Mouse (Mus musculus): ENCODE results near the gene Corin. TPM values are rescaled to one million over a fixed set of nuclear protein-coding genes. Genes with fewer than 3 reads are reported as not detected.

Gene Corin
- total RNA-seq, 1 experiment, result 0.49 TPM

DNA sequence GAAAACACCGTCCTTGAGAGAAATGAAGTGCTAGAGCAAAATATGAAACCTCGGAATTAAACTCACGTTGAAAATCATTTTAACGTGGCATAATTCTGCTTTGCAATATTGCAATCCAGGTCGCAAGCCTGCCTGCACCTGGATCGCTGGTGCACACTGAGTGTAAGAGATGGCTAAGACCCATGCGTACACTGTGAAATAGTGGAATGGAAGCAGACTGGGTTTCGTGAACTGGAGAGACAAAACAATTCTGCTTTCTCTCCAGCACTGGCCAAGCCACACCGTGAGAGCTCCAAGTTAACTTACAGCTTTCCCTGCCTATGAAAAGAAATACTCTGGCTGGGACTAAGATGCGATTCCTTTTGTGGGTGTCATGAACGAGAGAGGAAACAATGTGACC lies 51.1 kb downstream of the Corin start:
- Histone ChIP-seq H3K9me3 (ENCODE audit: control insufficient read depth, insufficient read depth, low read depth, low read length) (no peaks in the 10 kb centered on the region), H3K27ac (ENCODE audit: insufficient read depth, low read depth, low read length, poor library complexity, severe bottlenecking) (no peak overlapping the region), H3K36me3 (ENCODE audit: control insufficient read depth, insufficient read depth, low read length, poor library complexity, severe bottlenecking) (no peaks in the 10 kb centered on the region), H3K4me3 (ENCODE audit: insufficient read depth in 1 of 2, low read depth in 1 of 2, low read length in 2 of 2, poor library complexity in 1 of 2, severe bottlenecking in 1 of 2) (no peak overlapping the region), H3K9ac (ENCODE audit: insufficient read depth, low read depth, low read length, poor library complexity, severe bottlenecking) (no peak overlapping the region), H3K4me1 (ENCODE audit: control insufficient read depth in 2 of 2, insufficient read depth in 2 of 2, low read length in 2 of 2, poor library complexity in 1 of 2) (no peaks in the 10 kb centered on the region)
- in situ Hi-C loops (cut with MboI; ENCODE audit: low sequenced_read_pairs in 2 of 2, unreplicated experiment in 2 of 2), result no loop called here
- TF ChIP-seq CHD2 (IDR thresholded peaks at IDR 0.05; ENCODE audit: low read depth, low read length) (no peak), MAFK (IDR thresholded peaks at IDR 0.05; ENCODE audit: insufficient read depth, low read depth, low read length) (no peak), ZNF384 (IDR thresholded peaks at IDR 0.05; ENCODE audit: low read depth, low read length) (no peak), ZC3H11A (IDR thresholded peaks at IDR 0.05; ENCODE audit: borderline replicate concordance, low read depth, low read length) (no peak), HCFC1 (IDR thresholded peaks at IDR 0.05; ENCODE audit: borderline replicate concordance, insufficient read depth, low read length) (no peak)
- DNase-seq (ENCODE audit: low read depth, low spot score), result no peak

DNA sequence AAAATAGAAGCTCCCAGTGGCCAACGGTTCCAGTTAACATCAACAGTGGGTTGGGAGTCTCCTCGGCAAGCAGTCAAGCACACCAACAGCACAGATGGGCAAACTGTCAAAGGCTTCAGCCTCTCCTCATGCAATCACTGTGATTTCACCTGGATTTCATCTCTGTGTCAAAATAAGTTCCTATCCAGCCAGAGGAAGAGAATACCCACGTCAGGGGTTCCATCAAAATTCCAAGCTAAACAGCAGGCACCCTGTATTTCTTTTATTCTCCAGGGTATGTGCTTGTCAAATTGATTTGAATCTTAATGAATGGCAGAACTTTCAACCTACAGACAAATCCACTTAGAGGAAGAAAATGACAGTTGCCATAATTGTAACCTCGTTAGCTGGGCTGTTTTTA lies 51.5 kb downstream of the Corin start:
- in situ Hi-C loops (cut with MboI; ENCODE audit: low sequenced_read_pairs in 2 of 2, unreplicated experiment in 2 of 2), result no loop called here
- H3K27ac ChIP-seq (ENCODE audit: insufficient read depth, low read depth, low read length, poor library complexity, severe bottlenecking), result no peak overlapping the region
- H3K9me3 ChIP-seq (ENCODE audit: control insufficient read depth, insufficient read depth, low read depth, low read length), result no peaks in the 10 kb centered on the region
- H3K4me1 ChIP-seq (ENCODE audit: control insufficient read depth in 2 of 2, insufficient read depth in 2 of 2, low read length in 2 of 2, poor library complexity in 1 of 2), result no peaks in the 10 kb centered on the region
- no peak overlapping the region for H3K4me3 ChIP-seq (ENCODE audit: insufficient read depth in 1 of 2, low read depth in 1 of 2, low read length in 2 of 2, poor library complexity in 1 of 2, severe bottlenecking in 1 of 2)
- no peaks in the 10 kb centered on the region for H3K36me3 ChIP-seq (ENCODE audit: control insufficient read depth, insufficient read depth, low read length, poor library complexity, severe bottlenecking)
- TF ChIP-seq ZC3H11A (IDR thresholded peaks at IDR 0.05; ENCODE audit: borderline replicate concordance, low read depth, low read length) (no peak), MAFK (IDR thresholded peaks at IDR 0.05; ENCODE audit: insufficient read depth, low read depth, low read length) (no peak), HCFC1 (IDR thresholded peaks at IDR 0.05; ENCODE audit: borderline replicate concordance, insufficient read depth, low read length) (no peak), ZNF384 (IDR thresholded peaks at IDR 0.05; ENCODE audit: low read depth, low read length) (no peak), CHD2 (IDR thresholded peaks at IDR 0.05; ENCODE audit: low read depth, low read length) (no peak)
- DNase-seq (ENCODE audit: low read depth, low spot score), result no peak
- H3K9ac ChIP-seq (ENCODE audit: insufficient read depth, low read depth, low read length, poor library complexity, severe bottlenecking), result no peak overlapping the region

DNA sequence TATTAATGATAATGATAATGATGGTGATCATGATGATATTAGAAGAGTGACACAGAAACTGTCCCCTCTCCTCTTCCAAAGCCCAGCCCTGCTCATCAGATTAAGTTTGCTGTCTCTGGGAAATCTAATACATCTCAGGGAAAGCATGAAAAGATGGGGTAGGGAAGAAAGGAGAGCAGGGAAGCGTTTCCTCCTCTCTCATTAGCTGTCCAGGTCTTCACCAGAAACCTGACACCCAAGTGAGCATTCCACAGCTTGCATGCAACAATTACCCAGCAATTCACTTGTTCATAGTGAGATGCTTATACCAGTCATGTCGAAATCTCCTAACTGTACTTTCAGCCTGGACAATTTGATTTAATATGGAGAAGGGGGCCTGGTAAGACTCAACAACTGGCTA lies 55.4 kb downstream of the Corin start:
- H3K36me3 ChIP-seq (ENCODE audit: control insufficient read depth, insufficient read depth, low read length, poor library complexity, severe bottlenecking), result no peaks in the 10 kb centered on the region
- H3K9me3 ChIP-seq (ENCODE audit: control insufficient read depth, insufficient read depth, low read depth, low read length), result no peaks in the 10 kb centered on the region
- H3K9ac ChIP-seq (ENCODE audit: insufficient read depth, low read depth, low read length, poor library complexity, severe bottlenecking), result no peak overlapping the region
- H3K27ac ChIP-seq (ENCODE audit: insufficient read depth, low read depth, low read length, poor library complexity, severe bottlenecking), result no peak overlapping the region
- DNase-seq (ENCODE audit: low read depth, low spot score), result no peak
- TF ChIP-seq HCFC1 (IDR thresholded peaks at IDR 0.05; ENCODE audit: borderline replicate concordance, insufficient read depth, low read length) (no peak), ZNF384 (IDR thresholded peaks at IDR 0.05; ENCODE audit: low read depth, low read length) (no peak), MAFK (IDR thresholded peaks at IDR 0.05; ENCODE audit: insufficient read depth, low read depth, low read length) (no peak), CHD2 (IDR thresholded peaks at IDR 0.05; ENCODE audit: low read depth, low read length) (no peak), ZC3H11A (IDR thresholded peaks at IDR 0.05; ENCODE audit: borderline replicate concordance, low read depth, low read length) (no peak)
- H3K4me1 ChIP-seq (ENCODE audit: control insufficient read depth in 2 of 2, insufficient read depth in 2 of 2, low read length in 2 of 2, poor library complexity in 1 of 2), result no peaks in the 10 kb centered on the region
- H3K4me3 ChIP-seq (ENCODE audit: insufficient read depth in 1 of 2, low read depth in 1 of 2, low read length in 2 of 2, poor library complexity in 1 of 2, severe bottlenecking in 1 of 2), result no peak overlapping the region
- in situ Hi-C loops (cut with MboI; ENCODE audit: low sequenced_read_pairs in 2 of 2, unreplicated experiment in 2 of 2), result no loop called here

DNA sequence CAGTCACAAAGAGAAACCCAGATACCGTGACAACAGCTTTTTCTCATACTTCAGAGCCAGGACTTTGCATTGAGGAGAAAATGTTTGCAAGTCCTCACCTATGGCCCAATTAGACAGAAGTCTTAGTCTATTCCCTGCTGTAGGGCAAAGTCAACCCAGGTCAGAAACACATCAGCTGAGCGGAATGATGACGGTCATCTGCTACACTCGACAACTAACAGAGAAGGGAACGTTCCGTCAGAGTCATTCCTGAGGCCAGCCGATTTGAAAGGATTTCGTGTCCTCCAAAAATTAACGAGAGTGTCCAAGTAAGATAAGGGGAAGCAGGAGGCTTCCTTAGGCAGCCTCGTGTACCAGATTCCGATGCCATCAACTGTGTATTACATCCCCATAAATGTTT lies 58.2 kb downstream of the Corin start:
- no peaks in the 10 kb centered on the region for H3K4me1 ChIP-seq (ENCODE audit: control insufficient read depth in 2 of 2, insufficient read depth in 2 of 2, low read length in 2 of 2, poor library complexity in 1 of 2)
- no peak for DNase-seq (ENCODE audit: low read depth, low spot score)
- in situ Hi-C loops (cut with MboI; ENCODE audit: low sequenced_read_pairs in 2 of 2, unreplicated experiment in 2 of 2), result no loop called here
- H3K9ac ChIP-seq (ENCODE audit: insufficient read depth, low read depth, low read length, poor library complexity, severe bottlenecking), result no peak overlapping the region
- no peaks in the 10 kb centered on the region for H3K9me3 ChIP-seq (ENCODE audit: control insufficient read depth, insufficient read depth, low read depth, low read length)
- H3K27ac ChIP-seq (ENCODE audit: insufficient read depth, low read depth, low read length, poor library complexity, severe bottlenecking), result no peak overlapping the region
- TF ChIP-seq HCFC1 (IDR thresholded peaks at IDR 0.05; ENCODE audit: borderline replicate concordance, insufficient read depth, low read length) (no peak), ZC3H11A (IDR thresholded peaks at IDR 0.05; ENCODE audit: borderline replicate concordance, low read depth, low read length) (no peak), CHD2 (IDR thresholded peaks at IDR 0.05; ENCODE audit: low read depth, low read length) (no peak), MAFK (IDR thresholded peaks at IDR 0.05; ENCODE audit: insufficient read depth, low read depth, low read length) (no peak), ZNF384 (IDR thresholded peaks at IDR 0.05; ENCODE audit: low read depth, low read length) (no peak)
- no peaks in the 10 kb centered on the region for H3K36me3 ChIP-seq (ENCODE audit: control insufficient read depth, insufficient read depth, low read length, poor library complexity, severe bottlenecking)
- H3K4me3 ChIP-seq (ENCODE audit: insufficient read depth in 1 of 2, low read depth in 1 of 2, low read length in 2 of 2, poor library complexity in 1 of 2, severe bottlenecking in 1 of 2), result no peak overlapping the region

DNA sequence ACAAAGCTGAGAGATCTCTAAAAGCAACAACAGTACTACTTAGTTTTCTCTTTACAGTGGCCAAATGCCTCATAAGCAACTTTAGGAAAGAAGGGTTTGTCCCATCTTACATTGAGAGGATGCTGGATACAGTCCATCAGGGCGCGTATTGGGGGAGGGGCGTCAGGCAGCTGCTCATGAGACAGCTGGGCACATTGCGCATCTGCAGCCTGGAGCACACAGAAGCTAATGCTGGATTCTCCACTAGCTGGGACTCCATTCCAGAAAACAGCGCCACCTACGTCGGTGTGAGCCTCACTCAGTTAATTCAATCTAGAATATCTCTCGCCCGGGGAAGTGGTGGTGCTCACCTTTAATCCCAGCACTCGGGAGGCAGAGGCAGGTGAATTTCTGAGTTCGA lies 60.3 kb downstream of the Corin start:
- H3K27ac ChIP-seq (ENCODE audit: insufficient read depth, low read depth, low read length, poor library complexity, severe bottlenecking), result no peak overlapping the region

More for the DNA sequence above, 60.3 kb downstream of the Corin start:
- no peak overlapping the region for H3K4me3 ChIP-seq (ENCODE audit: insufficient read depth in 1 of 2, low read depth in 1 of 2, low read length in 2 of 2, poor library complexity in 1 of 2, severe bottlenecking in 1 of 2)
- no peaks in the 10 kb centered on the region for H3K4me1 ChIP-seq (ENCODE audit: control insufficient read depth in 2 of 2, insufficient read depth in 2 of 2, low read length in 2 of 2, poor library complexity in 1 of 2)
- no peak overlapping the region for H3K9ac ChIP-seq (ENCODE audit: insufficient read depth, low read depth, low read length, poor library complexity, severe bottlenecking)
- in situ Hi-C loops (cut with MboI; ENCODE audit: low sequenced_read_pairs in 2 of 2, unreplicated experiment in 2 of 2), result no loop called here
- no peak for TF ChIP-seq CHD2 (IDR thresholded peaks at IDR 0.05; ENCODE audit: low read depth, low read length)
- TF ChIP-seq MAFK (IDR thresholded peaks at IDR 0.05; ENCODE audit: insufficient read depth, low read depth, low read length), result no peak
- no peak for TF ChIP-seq ZC3H11A (IDR thresholded peaks at IDR 0.05; ENCODE audit: borderline replicate concordance, low read depth, low read length)
- TF ChIP-seq ZNF384 (IDR thresholded peaks at IDR 0.05; ENCODE audit: low read depth, low read length), result no peak
- no peak for TF ChIP-seq HCFC1 (IDR thresholded peaks at IDR 0.05; ENCODE audit: borderline replicate concordance, insufficient read depth, low read length)
- H3K36me3 ChIP-seq (ENCODE audit: control insufficient read depth, insufficient read depth, low read length, poor library complexity, severe bottlenecking), result no peaks in the 10 kb centered on the region
- DNase-seq (ENCODE audit: low read depth, low spot score), result peak; percentile 48
- no peaks in the 10 kb centered on the region for H3K9me3 ChIP-seq (ENCODE audit: control insufficient read depth, insufficient read depth, low read depth, low read length)
